Mouse (Mus musculus): Measurements from ENCODE around the gene Rps18. TPM values are rescaled to one million over a fixed set of nuclear protein-coding genes. Genes with fewer than 3 reads are reported as not detected.
"Not testable (repeated sequence)": the region's sequence is repeated elsewhere in the genome, so short reads cannot be mapped to it uniquely, and the experiment has no call there.

The Rps18 gene
- total RNA-seq (2018; cell fraction: chromatin; rRNA removed) = 100 to 1,000 TPM in 21 of 26 experiments, 10 to 100 TPM in 5; 55.8 to 382 (median 130) TPM
- 1,000 to 10,000 TPM in 10 of 26 experiments, 100 to 1,000 TPM in 16; 572 to 1,270 (median 800) TPM for total RNA-seq (2018; cell fraction: cytosol; rRNA removed)
- total RNA-seq (2018; cell fraction: nucleus; rRNA removed) = 100 to 1,000 TPM in 25 of 26 experiments, 10 to 100 TPM in 1; 92.7 to 360 (median 186) TPM
- 829 to 1,952 TPM (median 1,389 TPM) in 3 replicates for polyA plus RNA-seq (2018)

DNA sequence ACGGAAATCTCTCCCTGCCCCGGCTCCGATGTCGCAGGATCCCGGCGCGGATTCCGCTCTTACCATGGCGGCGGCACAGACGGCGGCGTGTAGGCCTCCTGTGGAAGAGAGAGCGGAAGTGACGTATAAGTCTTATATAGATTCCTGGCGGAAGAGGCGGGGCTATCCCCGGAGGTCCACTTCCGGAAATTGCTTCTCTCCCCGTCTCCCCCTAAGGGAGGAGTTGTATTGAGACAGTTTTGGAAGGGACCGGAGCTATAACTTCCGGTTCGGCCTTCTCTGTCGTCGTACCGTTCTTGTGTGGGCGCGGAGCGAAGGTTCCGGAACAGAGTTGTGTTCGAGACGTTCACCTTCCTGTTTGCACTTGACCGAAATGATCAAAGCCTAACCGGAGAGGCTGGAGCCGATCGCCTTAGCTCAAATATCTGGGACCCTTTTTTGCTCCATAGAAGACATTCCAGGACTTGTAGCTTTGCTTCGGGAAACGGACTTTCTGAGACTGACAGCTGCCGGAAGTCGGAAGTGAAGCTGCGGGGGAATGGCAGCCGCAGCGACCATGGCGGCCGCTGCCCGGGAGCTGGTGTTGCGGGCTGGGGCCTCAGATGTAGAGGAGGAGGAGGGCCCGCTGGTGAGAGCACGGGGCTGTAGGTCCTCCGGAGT is at the start of gene Rps18, which contains the start of gene Vps52:
Gene Rps18, minus strand, starts transcription at position 447 of the 660 bp plus-strand sequence.
Gene Vps52, plus strand, starts transcription at position 258 of the 660 bp plus-strand sequence.
- peaks cover 33% of the 10 kb centered on the region for H3K36me3 ChIP-seq (ENCODE audit: inconsistent target)
- under 1% methylated on average over 50 of the region's 50 CpGs for WGBS (ENCODE audit: missing documents)
- peak within 1 kb of the TSS; percentile 92 for H3K4me3 ChIP-seq (ENCODE audit: inconsistent target)
- peaks cover 51% of the 10 kb centered on the region for H3K79me2 ChIP-seq (ENCODE audit: inconsistent target)
- peak within 1 kb of the TSS; percentile 93 for H3K27ac ChIP-seq

DNA sequence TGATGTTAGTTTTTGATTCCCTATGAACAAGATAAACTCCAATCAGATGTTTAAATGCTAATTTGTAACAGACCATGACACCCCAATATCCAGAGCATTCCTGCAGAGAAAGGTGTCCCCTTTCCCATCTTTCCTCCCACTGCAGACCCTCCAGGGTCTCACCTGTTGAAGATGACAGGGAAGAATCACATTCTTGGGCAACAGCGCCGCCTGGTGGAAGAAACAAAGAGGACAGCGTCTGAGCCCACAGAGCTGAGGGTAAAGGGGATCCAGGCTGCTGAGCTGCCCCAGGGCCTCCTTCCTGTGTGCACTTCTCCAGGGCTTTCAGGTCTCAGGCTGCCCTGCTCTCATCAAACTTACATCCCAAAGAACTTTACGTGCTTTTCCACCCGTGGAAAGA is 47.6 kb upstream of the Rps18 start:
- Histone ChIP-seq H3K36me3 (ENCODE audit: inconsistent target) (no peaks in the 10 kb centered on the region), H3K79me2 (ENCODE audit: inconsistent target) (peaks cover 14% of the 10 kb centered on the region; the same call in 1 of the 2 replicates), H3K27ac (no peak overlapping the region), H3K4me3 (ENCODE audit: inconsistent target) (no peak overlapping the region)
- WGBS (ENCODE audit: missing documents) = 0% methylated on average over 4 of the region's 5 CpGs

DNA sequence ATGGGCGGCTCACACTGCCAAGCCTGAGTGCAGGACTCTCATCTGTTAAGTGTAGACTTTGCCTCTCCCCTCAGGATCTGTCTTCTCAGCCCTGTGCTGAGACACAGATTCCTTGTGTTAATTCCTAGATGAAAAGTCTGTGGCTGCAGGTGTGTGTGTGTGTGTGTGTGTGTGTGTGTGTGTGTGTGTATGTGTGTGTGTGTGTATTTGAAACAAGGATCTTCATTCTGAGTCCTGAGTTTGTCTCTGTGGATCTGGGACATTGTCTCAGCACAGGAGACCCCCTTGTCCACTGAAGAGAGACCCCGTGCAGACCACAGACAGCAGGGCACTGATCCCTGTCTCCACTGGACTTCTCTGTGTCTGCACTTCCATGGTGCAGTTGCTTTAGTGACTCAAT is 45.0 kb upstream of the Rps18 start:
- H3K4me3 ChIP-seq (ENCODE audit: inconsistent target) = peak overlapping the region; percentile 70
- 25% methylated on average over 2 of the region's 2 CpGs for WGBS (ENCODE audit: missing documents)
- H3K27ac ChIP-seq = peak overlapping the region; percentile 78
- peaks cover 24% of the 10 kb centered on the region; the same call in 1 of the 2 replicates for H3K79me2 ChIP-seq (ENCODE audit: inconsistent target)
- peaks cover 25% of the 10 kb centered on the region; the same call in 1 of the 2 replicates for H3K36me3 ChIP-seq (ENCODE audit: inconsistent target)

DNA sequence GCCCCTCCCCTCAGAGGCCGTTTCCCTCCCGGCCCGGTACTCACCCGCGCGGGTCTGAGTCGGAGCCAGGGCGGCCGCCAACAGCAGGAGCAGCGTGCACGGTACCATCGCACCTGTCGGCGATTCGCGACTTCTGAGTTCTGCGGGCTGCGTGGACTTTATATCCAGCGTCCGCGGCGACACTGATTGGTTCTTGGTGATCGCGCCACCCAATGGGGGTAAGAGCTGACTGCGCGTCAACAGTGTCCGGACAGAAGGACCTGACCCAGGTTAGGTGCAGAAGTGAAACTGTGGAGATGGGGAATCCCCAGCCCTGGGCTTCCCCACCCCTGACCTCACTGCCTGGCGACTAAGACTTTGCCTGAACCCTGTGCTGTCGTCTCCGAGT is 44.3 kb upstream of the Rps18 start, which contains the start of gene H2-K1:
Gene H2-K1, minus strand, starts transcription at position 198 of the 388 bp plus-strand sequence.
- WGBS (ENCODE audit: missing documents) = 0% methylated on average over 30 of the region's 30 CpGs
- Histone ChIP-seq H3K79me2 (ENCODE audit: inconsistent target) (peaks cover 24% of the 10 kb centered on the region; the same call in 1 of the 2 replicates), H3K36me3 (ENCODE audit: inconsistent target) (peaks cover 27% of the 10 kb centered on the region; the same call in 1 of the 2 replicates), H3K4me3 (ENCODE audit: inconsistent target) (peak within 1 kb of the TSS; percentile 70), H3K27ac (peak within 1 kb of the TSS; percentile 78)

DNA sequence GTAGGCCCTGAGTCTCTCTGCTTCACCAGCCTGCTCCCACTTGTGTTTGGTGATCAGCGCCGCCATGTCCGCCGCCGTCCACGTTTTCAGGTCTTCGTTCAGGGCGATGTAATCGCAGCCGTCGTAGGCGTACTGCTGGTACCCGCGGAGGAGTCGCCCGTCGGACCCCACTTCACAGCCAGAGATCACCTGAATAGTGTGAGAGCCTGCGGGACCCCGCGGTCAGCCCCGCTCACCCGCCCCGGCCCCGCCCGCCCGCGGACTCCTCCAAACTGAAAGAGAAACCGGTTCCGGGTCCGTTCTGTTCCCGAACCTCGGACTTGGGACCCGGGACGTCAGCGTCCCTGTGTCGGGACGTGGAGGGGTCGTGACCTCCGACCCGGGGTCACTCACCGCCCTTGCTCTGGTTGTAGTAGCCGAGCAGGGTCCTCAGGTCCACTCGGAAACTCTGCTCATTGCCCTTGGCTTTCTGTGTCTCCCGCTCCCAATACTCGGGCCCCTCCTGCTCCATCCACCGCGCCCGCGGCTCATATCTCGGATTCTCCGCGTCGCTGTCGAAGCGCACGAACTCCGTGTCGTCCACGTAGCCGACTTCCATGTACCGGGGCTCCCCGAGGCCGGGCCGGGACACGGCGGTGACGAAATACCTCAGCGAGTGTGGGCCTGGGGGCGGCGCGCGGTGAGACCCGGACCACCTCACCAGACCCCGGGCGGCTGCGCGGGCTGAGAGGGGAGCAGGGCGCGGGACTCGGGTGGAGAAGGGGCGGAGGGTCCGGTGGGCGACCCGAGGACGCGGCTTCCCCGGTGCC is 43.7 kb upstream of the Rps18 start:
- peak overlapping the region; percentile 73 for H3K27ac ChIP-seq

DNA sequence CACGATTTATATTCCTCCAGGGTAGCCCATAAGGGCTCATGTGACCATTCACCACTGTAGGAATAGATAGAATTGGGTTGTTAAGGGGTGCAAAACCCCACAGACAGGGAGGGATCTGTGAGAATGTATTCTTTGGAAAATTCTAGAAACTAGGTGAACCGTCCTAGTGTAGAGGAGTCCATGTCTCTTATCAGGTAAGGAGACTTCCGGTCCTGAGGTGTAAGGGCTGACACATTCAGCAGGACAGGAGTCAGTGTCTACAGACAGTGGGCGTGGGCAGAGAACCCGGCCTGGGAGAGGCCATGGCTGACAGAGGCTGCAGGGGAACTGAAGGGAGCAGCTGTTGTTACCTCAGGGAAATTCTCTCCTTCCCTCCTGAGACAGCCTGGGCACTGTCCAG is 42.9 kb upstream of the Rps18 start:
- Histone ChIP-seq H3K36me3 (ENCODE audit: inconsistent target) (peaks cover 27% of the 10 kb centered on the region; the same call in 1 of the 2 replicates), H3K4me3 (ENCODE audit: inconsistent target) (peak overlapping the region; percentile 70), H3K79me2 (ENCODE audit: inconsistent target) (peaks cover 24% of the 10 kb centered on the region; the same call in 1 of the 2 replicates)
- WGBS (ENCODE audit: missing documents) = 22% methylated on average over 4 of the region's 5 CpGs
- H3K27ac ChIP-seq = not testable (repeated sequence)

More for the DNA sequence above, 43.7 kb upstream of the Rps18 start:
- under 1% methylated on average over 69 of the region's 87 CpGs for WGBS (ENCODE audit: missing documents)
- H3K79me2 ChIP-seq (ENCODE audit: inconsistent target) = peaks cover 24% of the 10 kb centered on the region; the same call in 1 of the 2 replicates
- peaks cover 27% of the 10 kb centered on the region; the same call in 1 of the 2 replicates for H3K36me3 ChIP-seq (ENCODE audit: inconsistent target)
- H3K4me3 ChIP-seq (ENCODE audit: inconsistent target) = peak overlapping the region; percentile 70

DNA sequence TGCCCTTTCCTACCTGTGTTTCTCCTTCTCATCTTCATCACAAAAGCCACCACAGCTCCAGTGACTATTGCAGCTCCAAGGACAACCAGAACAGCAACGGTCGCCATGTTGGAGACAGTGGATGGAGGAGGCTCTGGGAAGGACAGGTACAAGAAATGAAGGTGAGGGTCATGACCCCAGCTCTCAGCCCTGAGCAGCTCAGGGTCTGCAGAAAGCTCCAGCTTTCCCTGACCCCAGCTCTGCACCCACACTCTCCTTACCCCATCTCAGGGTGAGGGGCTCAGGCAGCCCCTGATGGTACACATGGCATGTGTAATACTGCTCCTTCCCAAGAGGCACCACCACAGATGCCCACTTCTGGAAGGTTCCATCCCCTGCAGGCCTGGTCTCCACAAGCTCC is 41.2 kb upstream of the Rps18 start:
- Histone ChIP-seq H3K79me2 (ENCODE audit: inconsistent target) (peaks cover 24% of the 10 kb centered on the region; the same call in 1 of the 2 replicates), H3K36me3 (ENCODE audit: inconsistent target) (peaks cover 27% of the 10 kb centered on the region; the same call in 1 of the 2 replicates)
- not testable (repeated sequence) for H3K4me3 ChIP-seq (ENCODE audit: inconsistent target); H3K27ac ChIP-seq
- WGBS (ENCODE audit: missing documents) = 96% methylated on average over 2 of the region's 2 CpGs

DNA sequence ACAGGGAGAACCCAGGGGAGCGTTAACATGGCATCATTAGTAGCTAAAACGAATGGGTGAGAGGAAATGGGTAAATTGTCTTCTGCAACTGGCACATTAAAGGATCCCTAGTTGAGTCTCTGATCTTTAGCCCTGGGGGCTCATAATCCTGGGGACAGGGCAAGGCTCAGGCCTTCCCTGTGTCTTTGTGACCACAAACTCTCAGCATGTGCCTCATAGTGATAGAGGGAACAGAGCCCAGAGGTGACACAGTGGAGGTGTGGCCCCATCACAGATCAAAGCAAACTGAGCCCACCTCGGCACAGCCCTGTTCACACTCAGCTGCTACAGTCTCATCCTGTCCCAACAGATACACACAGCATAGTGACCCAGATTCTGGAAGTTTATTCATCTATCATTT is 39.9 kb upstream of the Rps18 start:
- Histone ChIP-seq H3K27ac (no peak overlapping the region), H3K36me3 (ENCODE audit: inconsistent target) (peaks cover 27% of the 10 kb centered on the region; the same call in 1 of the 2 replicates), H3K4me3 (ENCODE audit: inconsistent target) (no peak overlapping the region), H3K79me2 (ENCODE audit: inconsistent target) (peaks cover 24% of the 10 kb centered on the region; the same call in 1 of the 2 replicates)
- 82% methylated on average over 3 of the region's 3 CpGs for WGBS (ENCODE audit: missing documents)

DNA sequence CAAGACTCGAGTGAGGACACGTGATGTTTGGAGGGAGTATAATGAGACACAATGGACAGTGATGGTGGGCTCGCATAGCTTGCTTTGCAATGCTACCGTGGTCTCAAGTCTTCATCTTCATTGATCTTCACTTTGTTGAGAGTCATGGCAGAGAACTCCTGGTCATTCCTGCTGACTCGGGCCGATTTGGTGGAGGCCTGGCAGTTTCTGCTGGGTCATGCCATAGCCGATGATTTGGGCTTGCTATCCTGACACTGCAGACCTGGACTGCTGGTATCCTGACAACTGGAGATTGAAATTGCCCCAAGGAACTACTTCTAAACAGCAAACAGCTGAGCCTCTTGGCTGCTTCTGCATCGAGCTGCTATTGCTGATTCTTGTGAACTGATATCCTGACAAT is 39.2 kb upstream of the Rps18 start:
- 92% methylated on average over 8 of the region's 8 CpGs for WGBS (ENCODE audit: missing documents)

DNA sequence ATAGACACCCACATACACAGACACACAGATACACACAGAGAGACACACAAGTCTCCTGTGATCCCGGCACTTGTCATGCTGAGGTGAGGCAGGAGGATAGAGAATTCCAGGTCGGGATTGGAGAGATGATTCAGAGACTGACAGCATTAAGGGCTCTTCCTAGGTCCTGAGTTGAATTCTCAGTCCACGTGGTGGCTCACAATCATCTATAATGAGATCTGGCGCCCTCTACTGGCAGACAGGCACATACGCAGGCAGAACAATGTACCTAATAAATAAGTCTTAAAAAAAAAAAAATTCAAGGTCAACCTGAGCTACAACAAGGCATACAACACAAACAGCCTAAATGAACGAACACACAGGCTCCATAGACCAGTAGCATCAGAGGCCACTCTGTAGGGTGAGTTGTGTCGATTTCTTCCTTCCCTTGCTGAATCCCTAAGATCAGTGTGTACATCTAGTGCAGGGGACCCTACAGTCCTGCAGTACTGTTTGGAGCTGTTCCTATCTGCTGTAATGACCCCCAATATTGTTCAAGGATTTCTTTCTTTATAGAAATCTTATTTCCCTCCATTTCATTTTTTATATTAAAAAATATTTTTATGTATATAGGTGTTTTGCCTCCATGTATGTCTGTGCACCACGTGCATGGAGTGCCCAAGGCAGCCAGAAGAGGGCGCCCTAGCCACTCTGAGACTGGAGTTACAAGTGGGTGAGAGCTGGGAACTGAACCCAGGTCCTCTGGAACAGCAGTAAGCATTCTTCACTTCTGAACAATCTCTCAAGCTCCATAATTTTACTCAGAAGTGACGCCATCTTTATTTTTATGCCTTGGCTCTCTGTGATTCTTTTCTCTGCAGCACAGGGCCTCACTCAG is 36.2 kb upstream of the Rps18 start:
- WGBS (ENCODE audit: missing documents) = 37% methylated on average over 10 of the region's 10 CpGs
- Histone ChIP-seq H3K36me3 (ENCODE audit: inconsistent target) (peaks cover 14% of the 10 kb centered on the region; the same call in 1 of the 2 replicates), H3K4me3 (ENCODE audit: inconsistent target) (no peak overlapping the region), H3K27ac (no peak overlapping the region), H3K79me2 (ENCODE audit: inconsistent target) (no peaks in the 10 kb centered on the region)

More for the DNA sequence above, 39.2 kb upstream of the Rps18 start:
- H3K79me2 ChIP-seq (ENCODE audit: inconsistent target) = peaks cover 24% of the 10 kb centered on the region; the same call in 1 of the 2 replicates
- no peak overlapping the region for H3K4me3 ChIP-seq (ENCODE audit: inconsistent target)
- no peak overlapping the region for H3K27ac ChIP-seq
- peaks cover 27% of the 10 kb centered on the region; the same call in 1 of the 2 replicates for H3K36me3 ChIP-seq (ENCODE audit: inconsistent target)

DNA sequence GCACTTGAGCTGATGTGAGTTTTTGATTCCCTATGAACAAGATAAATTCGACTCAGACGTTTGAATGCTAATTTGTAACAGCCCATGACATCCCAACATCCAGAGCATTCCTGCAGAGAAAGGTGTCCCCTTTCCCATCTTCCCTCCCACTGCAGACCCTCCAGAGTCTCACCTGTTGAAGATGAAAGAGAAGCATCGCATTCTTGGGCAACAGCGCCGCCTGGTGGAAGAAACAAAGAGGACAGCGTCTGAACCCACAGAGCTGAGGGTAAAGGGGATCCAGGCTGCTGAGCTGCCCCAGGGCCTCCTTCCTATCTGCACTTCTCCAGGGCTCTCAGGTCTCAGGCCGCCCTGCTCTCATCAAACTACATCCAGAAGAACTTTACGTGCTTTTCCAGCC is 26.3 kb upstream of the Rps18 start:
- Histone ChIP-seq H3K27ac (peak overlapping the region; percentile 89; the same call in 1 of the 2 replicates), H3K4me3 (ENCODE audit: inconsistent target) (peak overlapping the region; percentile 54; the same call in 1 of the 2 replicates), H3K79me2 (ENCODE audit: inconsistent target) (peaks cover 12% of the 10 kb centered on the region; the same call in 1 of the 2 replicates)
- 12% methylated on average over 8 of the region's 8 CpGs for WGBS (ENCODE audit: missing documents)
- H3K36me3 ChIP-seq (ENCODE audit: inconsistent target) = not testable (repeated sequence)

DNA sequence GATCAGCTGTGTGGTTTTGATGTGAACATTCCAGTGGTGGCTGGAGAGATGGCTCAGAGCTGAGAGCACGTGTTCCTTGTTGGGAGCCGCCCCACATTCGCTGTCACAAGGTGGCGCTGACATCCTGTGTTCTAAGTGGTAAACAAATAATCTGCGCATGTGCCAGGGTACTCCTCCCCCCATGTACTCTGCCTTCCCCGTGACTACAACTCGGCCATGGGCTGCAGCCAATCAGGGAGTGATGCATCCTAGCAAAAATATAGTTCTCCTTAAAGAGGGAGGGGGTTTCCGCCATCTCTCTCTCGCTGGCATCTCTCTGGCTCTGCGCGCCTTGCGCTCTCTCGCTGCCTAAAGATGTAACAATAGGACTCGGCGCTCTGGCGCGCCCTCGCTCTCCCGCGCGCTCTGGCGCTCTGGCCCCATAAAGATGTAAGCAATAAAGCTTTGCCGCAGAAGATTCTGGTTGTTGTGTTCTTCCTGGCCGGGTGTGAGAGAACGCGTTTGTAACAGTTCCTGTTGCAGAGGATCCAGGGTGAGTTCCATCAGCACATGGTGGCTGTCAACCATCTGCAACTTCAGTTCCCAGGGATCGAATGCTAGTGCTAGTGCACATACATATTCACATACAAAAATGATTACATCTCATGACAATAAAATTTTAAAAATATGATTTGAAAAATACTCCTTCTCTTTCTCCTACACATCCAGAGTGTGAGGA is 25.6 kb upstream of the Rps18 start:
- H3K36me3 ChIP-seq (ENCODE audit: inconsistent target) = not testable (repeated sequence)
- under 1% methylated on average over 26 of the region's 27 CpGs for WGBS (ENCODE audit: missing documents)
- H3K79me2 ChIP-seq (ENCODE audit: inconsistent target) = peaks cover 20% of the 10 kb centered on the region; the same call in 1 of the 2 replicates
- peak overlapping the region; percentile 54 for H3K4me3 ChIP-seq (ENCODE audit: inconsistent target)
- H3K27ac ChIP-seq = peak overlapping the region; percentile 89
